16 mouse cellular contexts compared by ENCODE assay signal in genomic region chr2:171734634-171734987, GRCm38 (mm10).
DNase-seq lines count a peak whose midpoint lies in the region; ATAC-seq and TF ChIP-seq lines count a peak whose summit lies in the region.
"Had no signal": no experiment of that assay in that cellular context is flagged by ENCODE, and none has a peak within 500 bp of the region (broad histone marks: within the 10 kb centered on the region; RNA-seq: fewer than 3 reads in every experiment).

No protein-coding gene starts in this region.

- no peaks in the 10 kb centered on the region for H3K36me3 ChIP-seq in embryonic facial prominence, embryonic 11.5 days (replicated peaks; ENCODE audit: control insufficient read depth, insufficient read depth, low read depth, low read length)
- H3K36me3 ChIP-seq: embryonic facial prominence, embryonic 12.5 days; liver, embryonic 15.5 days; stomach, embryonic 15.5 days had no signal

- no peak for TF ChIP-seq CTCF in gastrocnemius, adult 2 months (IDR thresholded peaks at IDR 0.05)

- no peaks in the 10 kb centered on the region for H3K9me3 ChIP-seq in embryonic facial prominence, embryonic 11.5 days (replicated peaks; ENCODE audit: control insufficient read depth, low read length)
- H3K9me3 ChIP-seq: embryonic facial prominence, embryonic 12.5 days; forebrain, embryonic 13.5 days; liver, embryonic 15.5 days; stomach, embryonic 15.5 days had no signal

- 76% methylated on average over 4 of the region's 4 CpGs for WGBS in embryonic facial prominence, embryonic 11.5 days

- intact Hi-C loops in gastrocnemius, adult 2 months (cut with DNase I), result no loop called here
- intact Hi-C loops in left cerebral cortex, postnatal 4 days (cut with DNase I), result no loop called here

- H3K27me3 ChIP-seq in embryonic facial prominence, embryonic 11.5 days (ENCODE audit: control insufficient read depth, insufficient read depth, low read length), result no peaks in the 10 kb centered on the region
- H3K27me3 ChIP-seq: embryonic facial prominence, embryonic 12.5 days; forebrain, embryonic 13.5 days; liver, embryonic 15.5 days; stomach, embryonic 15.5 days had no signal

- no peak for ATAC-seq in embryonic facial prominence, embryonic 11.5 days (replicated peaks; ENCODE audit: insufficient number of reproducible peaks, low FRiP score, low TSS enrichment, low read depth)
- ATAC-seq: forebrain, embryonic 13.5 days had no signal

- no peaks in the 10 kb centered on the region for H3K4me1 ChIP-seq in embryonic facial prominence, embryonic 11.5 days (ENCODE audit: control insufficient read depth, insufficient read depth, low read length)
- H3K4me1 ChIP-seq: embryonic facial prominence, embryonic 12.5 days; forebrain, embryonic 13.5 days; liver, embryonic 15.5 days; stomach, embryonic 15.5 days had no signal

- no peak overlapping the region for H3K9ac ChIP-seq in embryonic facial prominence, embryonic 11.5 days (replicated peaks; ENCODE audit: low read length)
- H3K9ac ChIP-seq: embryonic facial prominence, embryonic 12.5 days; forebrain, embryonic 13.5 days; liver, embryonic 15.5 days; stomach, embryonic 15.5 days had no signal

- no peak overlapping the region for H3K4me3 ChIP-seq in embryonic facial prominence, embryonic 11.5 days (ENCODE audit: low read depth, low read length)
- H3K4me3 ChIP-seq in gastrocnemius, adult 2 months, result no peak overlapping the region
- H3K4me3 ChIP-seq: embryonic facial prominence, embryonic 12.5 days; forebrain, embryonic 13.5 days; liver, embryonic 15.5 days; stomach, embryonic 15.5 days had no signal

- H3K4me2 ChIP-seq in embryonic facial prominence, embryonic 11.5 days (ENCODE audit: low read depth, low read length), result no peak overlapping the region
- H3K4me2 ChIP-seq: embryonic facial prominence, embryonic 12.5 days; forebrain, embryonic 13.5 days; liver, embryonic 15.5 days; stomach, embryonic 15.5 days had no signal

- H3K27ac ChIP-seq in embryonic facial prominence, embryonic 11.5 days (replicated peaks; ENCODE audit: low read depth, low read length), result no peak overlapping the region
- H3K27ac ChIP-seq in gastrocnemius, adult 2 months, result no peak overlapping the region
- H3K27ac ChIP-seq: embryonic facial prominence, embryonic 12.5 days; forebrain, embryonic 13.5 days; liver, embryonic 15.5 days; stomach, embryonic 15.5 days had no signal

- peak; percentile 5 for DNase-seq in kidney, adult 11 months
- DNase-seq in kidney, postnatal 25 days, result no peak
- DNase-seq in embryonic facial prominence, embryonic 11.5 days (ENCODE audit: low spot score), result peak; percentile 24
- peak; percentile 34 for DNase-seq in kidney, postnatal 14 days
- peak; percentile 44 for DNase-seq in neural tube, embryonic 10.5 days (ENCODE audit: extremely low spot score, low spot score)
- DNase-seq in gastrocnemius, adult 2 months, result no peak
- no peak for DNase-seq in thymus, postnatal 0 days (ENCODE audit: low spot score)
- no peak for DNase-seq in left cerebral cortex, postnatal 4 days
- DNase-seq: B cell, adult 2 months; cerebellum, adult 11-12 months; gastrocnemius, postnatal 36 days; thymus, postnatal 36 days had no signal

Comparison
In these comparisons a context has a peak if more than half of its experiments do, and no peak if none do; other contexts are left out.
1. DNase-seq: peak in kidney, adult 11 months (single experiment), embryonic facial prominence, embryonic 11.5 days (single experiment), kidney, postnatal 14 days (single experiment) and neural tube, embryonic 10.5 days (single experiment); none in kidney, postnatal 25 days (0 of 2), gastrocnemius, adult 2 months (single experiment), thymus, postnatal 0 days (single experiment) and left cerebral cortex, postnatal 4 days (single experiment).